Mouse (Mus musculus): Measurements from ENCODE around the gene Magi1. TPM values are rescaled to one million over a fixed set of nuclear protein-coding genes. Genes with fewer than 3 reads are reported as not detected.

Gene Magi1
- polyA plus RNA-seq, 1 experiment = 3.4 TPM

GRCm38 (mm10) chr6:94273941-94274340 is 9.8 kb downstream of the Magi1 start:
- TF ChIP-seq USF1 (IDR thresholded peaks at IDR 0.05; ENCODE audit: low read depth) = no peak
- TF ChIP-seq TCF3 (IDR thresholded peaks at IDR 0.05; ENCODE audit: insufficient read length, low read depth) = no peak
- no peak for TF ChIP-seq CEBPB (IDR thresholded peaks at IDR 0.05; ENCODE audit: insufficient read depth, poor library complexity, severe bottlenecking)
- no peak for TF ChIP-seq POLR2A (IDR thresholded peaks at IDR 0.05; ENCODE audit: insufficient read length, low read depth)
- no peak for TF ChIP-seq POLR2AphosphoS2 (IDR thresholded peaks at IDR 0.05; ENCODE audit: insufficient read length, low read depth)
- TF ChIP-seq MYOG (IDR thresholded peaks at IDR 0.05; ENCODE audit: control insufficient read depth in 1 of 3, insufficient read depth in 1 of 3, insufficient read length in 2 of 3, low read depth in 2 of 3) = no peak
- no peak for TF ChIP-seq MAX (IDR thresholded peaks at IDR 0.05; ENCODE audit: low read depth)
- no peak for TF ChIP-seq TCF12 (IDR thresholded peaks at IDR 0.05; ENCODE audit: insufficient read depth, poor library complexity, severe bottlenecking)
- no peak for TF ChIP-seq MYOD1 (IDR thresholded peaks at IDR 0.05; ENCODE audit: control insufficient read depth in 1 of 3, insufficient read length in 2 of 3, low read depth in 2 of 3)
- no peak for TF ChIP-seq E2F4 (IDR thresholded peaks at IDR 0.05; ENCODE audit: insufficient read depth)
- TF ChIP-seq SRF (IDR thresholded peaks at IDR 0.05; ENCODE audit: control insufficient read depth, insufficient read length, low read depth) = no peak
- TF ChIP-seq REST (IDR thresholded peaks at IDR 0.05; ENCODE audit: insufficient read depth, insufficient read length) = no peak
- no peaks in the 10 kb centered on the region for H3K27me3 ChIP-seq (ENCODE audit: control insufficient read depth, insufficient read depth, insufficient read length)
- H3K36me3 ChIP-seq (ENCODE audit: control insufficient read depth, insufficient read depth) = no peaks in the 10 kb centered on the region
- no peak overlapping the region for H3ac ChIP-seq (ENCODE audit: control insufficient read depth, insufficient read length)
- peaks cover 20% of the 10 kb centered on the region for H3K79me2 ChIP-seq (ENCODE audit: control insufficient read depth, insufficient read depth)
- H3K4me3 ChIP-seq = no peak overlapping the region
- H3K4me2 ChIP-seq (ENCODE audit: low read depth) = no peak overlapping the region

- peaks cover 11% of the 10 kb centered on the region for H3K79me2 ChIP-seq (ENCODE audit: control insufficient read depth, insufficient read depth)
- H3K4me3 ChIP-seq = no peak overlapping the region
- no peaks in the 10 kb centered on the region for H3K36me3 ChIP-seq (ENCODE audit: control insufficient read depth, insufficient read depth)
- no peak overlapping the region for H3K4me2 ChIP-seq (ENCODE audit: low read depth)
- TF ChIP-seq CEBPB (IDR thresholded peaks at IDR 0.05; ENCODE audit: insufficient read depth, poor library complexity, severe bottlenecking) (no peak), MYOD1 (IDR thresholded peaks at IDR 0.05; ENCODE audit: control insufficient read depth in 1 of 3, insufficient read length in 2 of 3, low read depth in 2 of 3) (no peak), E2F4 (IDR thresholded peaks at IDR 0.05; ENCODE audit: insufficient read depth) (no peak), MYOG (IDR thresholded peaks at IDR 0.05; ENCODE audit: control insufficient read depth in 1 of 3, insufficient read depth in 1 of 3, insufficient read length in 2 of 3, low read depth in 2 of 3) (no peak), MAX (IDR thresholded peaks at IDR 0.05; ENCODE audit: low read depth) (no peak), SRF (IDR thresholded peaks at IDR 0.05; ENCODE audit: control insufficient read depth, insufficient read length, low read depth) (no peak), POLR2A (IDR thresholded peaks at IDR 0.05; ENCODE audit: insufficient read length, low read depth) (no peak), TCF3 (IDR thresholded peaks at IDR 0.05; ENCODE audit: insufficient read length, low read depth) (no peak), TCF12 (IDR thresholded peaks at IDR 0.05; ENCODE audit: insufficient read depth, poor library complexity, severe bottlenecking) (no peak), POLR2AphosphoS2 (IDR thresholded peaks at IDR 0.05; ENCODE audit: insufficient read length, low read depth) (no peak), USF1 (IDR thresholded peaks at IDR 0.05; ENCODE audit: low read depth) (no peak)
- no peak overlapping the region for H3ac ChIP-seq (ENCODE audit: control insufficient read depth, insufficient read length)
- H3K27me3 ChIP-seq (ENCODE audit: control insufficient read depth, insufficient read depth, insufficient read length) = no peaks in the 10 kb centered on the region
Observed at GRCm38 (mm10) chr6:94270001-94270400, 13.7 kb downstream of the Magi1 start.

DNA sequence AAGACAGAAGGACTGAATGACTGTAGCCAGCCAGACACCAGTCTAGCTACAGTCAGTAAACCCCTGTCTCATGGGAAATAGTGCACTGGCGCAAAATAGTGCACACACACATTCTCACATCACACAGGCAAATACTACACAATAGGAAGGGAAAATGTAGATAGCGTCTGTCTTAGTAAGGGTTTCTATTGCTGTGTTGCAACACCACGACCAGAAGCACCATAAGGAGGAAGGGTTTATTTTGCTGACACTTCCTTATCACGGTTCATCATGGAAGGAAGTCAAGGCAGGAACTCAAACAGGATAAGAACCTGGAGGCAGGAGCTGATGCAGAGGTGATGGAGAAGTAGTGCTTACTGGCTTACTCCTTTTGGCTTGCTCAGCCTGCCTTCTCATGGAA is 14.5 kb downstream of the Magi1 start:
- peaks cover 8% of the 10 kb centered on the region for H3K79me2 ChIP-seq (ENCODE audit: control insufficient read depth, insufficient read depth)
- H3K36me3 ChIP-seq (ENCODE audit: control insufficient read depth, insufficient read depth) = no peaks in the 10 kb centered on the region
- H3K4me3 ChIP-seq = no peak overlapping the region
- TF ChIP-seq MYOG (IDR thresholded peaks at IDR 0.05; ENCODE audit: control insufficient read depth in 1 of 3, insufficient read depth in 1 of 3, insufficient read length in 2 of 3, low read depth in 2 of 3) (no peak), TCF12 (IDR thresholded peaks at IDR 0.05; ENCODE audit: insufficient read depth, poor library complexity, severe bottlenecking) (no peak), E2F4 (IDR thresholded peaks at IDR 0.05; ENCODE audit: insufficient read depth) (no peak), SRF (IDR thresholded peaks at IDR 0.05; ENCODE audit: control insufficient read depth, insufficient read length, low read depth) (no peak), MYOD1 (IDR thresholded peaks at IDR 0.05; ENCODE audit: control insufficient read depth in 1 of 3, insufficient read length in 2 of 3, low read depth in 2 of 3) (no peak), POLR2A (IDR thresholded peaks at IDR 0.05; ENCODE audit: insufficient read length, low read depth) (no peak), MAX (IDR thresholded peaks at IDR 0.05; ENCODE audit: low read depth) (no peak), POLR2AphosphoS2 (IDR thresholded peaks at IDR 0.05; ENCODE audit: insufficient read length, low read depth) (no peak), REST (IDR thresholded peaks at IDR 0.05; ENCODE audit: insufficient read depth, insufficient read length) (no peak), USF1 (IDR thresholded peaks at IDR 0.05; ENCODE audit: low read depth) (no peak), CEBPB (IDR thresholded peaks at IDR 0.05; ENCODE audit: insufficient read depth, poor library complexity, severe bottlenecking) (no peak), TCF3 (IDR thresholded peaks at IDR 0.05; ENCODE audit: insufficient read length, low read depth) (no peak)
- H3K27me3 ChIP-seq (ENCODE audit: control insufficient read depth, insufficient read depth, insufficient read length) = no peaks in the 10 kb centered on the region
- H3K4me2 ChIP-seq (ENCODE audit: low read depth) = no peak overlapping the region
- H3ac ChIP-seq (ENCODE audit: control insufficient read depth, insufficient read length) = no peak overlapping the region

- no peak overlapping the region for H3ac ChIP-seq (ENCODE audit: control insufficient read depth, insufficient read length)
- peaks cover 13% of the 10 kb centered on the region for H3K79me2 ChIP-seq (ENCODE audit: control insufficient read depth, insufficient read depth)
- no peak overlapping the region for H3K4me2 ChIP-seq (ENCODE audit: low read depth)
- no peak overlapping the region for H3K4me3 ChIP-seq
- no peaks in the 10 kb centered on the region for H3K27me3 ChIP-seq (ENCODE audit: control insufficient read depth, insufficient read depth, insufficient read length)
- no peaks in the 10 kb centered on the region for H3K36me3 ChIP-seq (ENCODE audit: control insufficient read depth, insufficient read depth)
- TF ChIP-seq POLR2AphosphoS2 (IDR thresholded peaks at IDR 0.05; ENCODE audit: insufficient read length, low read depth) = no peak
- TF ChIP-seq TCF3 (IDR thresholded peaks at IDR 0.05; ENCODE audit: insufficient read length, low read depth) = no peak
- no peak for TF ChIP-seq MYOD1 (IDR thresholded peaks at IDR 0.05; ENCODE audit: control insufficient read depth in 1 of 3, insufficient read length in 2 of 3, low read depth in 2 of 3)
- no peak for TF ChIP-seq E2F4 (IDR thresholded peaks at IDR 0.05; ENCODE audit: insufficient read depth)
- TF ChIP-seq MYOG (IDR thresholded peaks at IDR 0.05; ENCODE audit: control insufficient read depth in 1 of 3, insufficient read depth in 1 of 3, insufficient read length in 2 of 3, low read depth in 2 of 3) = no peak
- TF ChIP-seq TCF12 (IDR thresholded peaks at IDR 0.05; ENCODE audit: insufficient read depth, poor library complexity, severe bottlenecking) = no peak
- no peak for TF ChIP-seq USF1 (IDR thresholded peaks at IDR 0.05; ENCODE audit: low read depth)
- TF ChIP-seq REST (IDR thresholded peaks at IDR 0.05; ENCODE audit: insufficient read depth, insufficient read length) = no peak
- TF ChIP-seq MAX (IDR thresholded peaks at IDR 0.05; ENCODE audit: low read depth) = no peak
- TF ChIP-seq SRF (IDR thresholded peaks at IDR 0.05; ENCODE audit: control insufficient read depth, insufficient read length, low read depth) = no peak
- TF ChIP-seq POLR2A (IDR thresholded peaks at IDR 0.05; ENCODE audit: insufficient read length, low read depth) = no peak
Observed at GRCm38 (mm10) chr6:94265244-94265935, 18.3 kb downstream of the Magi1 start.

Data from myocyte (in vitro differentiated cells).